Mouse (Mus musculus) ZHBTc4 (cell line): ENCODE data around the gene Rgs2.

Experiments used
- DNase-seq: peaks from one replicate; pipeline ENCODE4 v3.0.0-alpha.2; 2011; ENCODE audit warnings: low read depth, low spot score

Gene Rgs2

GRCm38 (mm10) chr1:143984988-143985625, 18.9 kb downstream of the Rgs2 start:
- no peak for DNase-seq

- no peak for DNase-seq
Observed at GRCm38 (mm10) chr1:143982765-143983312, 21.1 kb downstream of the Rgs2 start.

DNA sequence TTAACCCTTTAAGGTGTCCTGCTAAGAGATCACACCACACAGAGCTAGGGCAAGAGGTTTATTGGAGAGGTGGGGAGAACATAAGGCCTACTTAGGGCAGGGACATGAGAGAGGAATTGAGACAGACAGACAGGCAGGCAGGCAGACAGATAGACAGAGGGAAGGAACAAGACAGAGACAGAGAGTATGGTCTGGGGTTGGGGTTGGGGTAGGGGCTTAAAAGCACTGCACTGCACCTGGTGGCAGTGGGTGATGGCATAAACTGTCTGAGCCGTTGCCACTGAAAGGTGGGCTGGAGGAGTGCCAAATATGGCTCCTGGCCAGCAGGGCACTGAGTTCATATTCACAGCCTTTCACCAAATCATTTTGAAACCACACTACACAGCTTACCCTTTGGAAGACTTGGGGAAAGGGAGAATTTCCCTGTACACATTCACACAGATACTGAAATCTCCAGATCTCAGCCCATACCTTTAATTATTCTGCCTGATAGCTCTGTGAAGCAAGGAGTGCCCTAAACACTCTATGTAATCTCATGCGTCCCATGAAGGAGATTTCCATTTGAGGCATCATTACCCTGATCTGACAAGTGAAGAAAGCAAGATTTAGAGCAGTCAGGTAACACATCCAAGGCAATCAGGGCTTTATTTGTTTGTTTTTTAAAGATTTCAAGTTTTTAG, 21.7 kb downstream of the Rgs2 start:
- DNase-seq: no peak

DNA sequence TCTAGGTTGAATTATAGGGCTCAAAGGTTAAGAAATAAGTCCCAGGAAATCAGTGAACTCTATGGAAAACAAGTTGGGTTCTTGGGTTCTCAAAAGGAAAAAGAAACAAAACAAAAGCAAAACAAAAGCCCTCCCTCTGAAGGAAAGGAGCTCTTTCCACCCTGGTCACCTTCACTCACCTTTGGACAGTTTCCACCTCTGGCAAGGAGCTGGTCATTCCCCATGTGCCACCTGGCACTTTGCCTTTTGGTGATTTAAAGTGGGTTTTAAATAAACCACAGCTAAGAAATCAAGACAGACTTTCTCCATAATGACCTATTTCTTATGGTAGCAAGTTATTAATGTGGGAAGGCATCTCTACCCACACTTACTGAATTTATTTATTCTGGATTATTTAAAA, 23.1 kb downstream of the Rgs2 start:
- DNase-seq: no peak

DNA sequence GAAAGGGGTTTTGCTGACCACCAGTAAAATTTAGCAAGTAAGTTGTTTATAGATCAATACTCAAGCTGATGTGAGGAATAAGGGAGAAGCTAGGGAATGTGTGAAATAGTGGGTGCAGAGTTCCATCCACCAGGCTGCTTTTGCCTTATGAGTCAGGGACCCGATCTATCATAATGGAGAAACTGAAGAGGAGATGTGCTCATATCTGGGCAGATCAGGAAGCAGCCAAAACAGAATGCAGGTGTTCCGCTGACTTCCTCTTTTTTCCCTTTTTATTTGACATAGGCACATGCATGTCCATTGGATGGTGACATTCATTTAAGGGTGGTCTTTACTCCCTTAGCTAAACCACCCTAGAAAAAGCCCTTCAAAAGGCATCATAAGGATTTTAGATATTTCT, 29.3 kb downstream of the Rgs2 start:
- DNase-seq: no peak

- DNase-seq: no peak
Observed at GRCm38 (mm10) chr1:143962301-143962700, 41.7 kb downstream of the Rgs2 start.

- DNase-seq: no peak
Observed at GRCm38 (mm10) chr1:143960340-143960739, 43.6 kb downstream of the Rgs2 start.

- no peak for DNase-seq
Observed at GRCm38 (mm10) chr1:143956090-143956489, 47.9 kb downstream of the Rgs2 start.

GRCm38 (mm10) chr1:143952841-143953240, 51.1 kb downstream of the Rgs2 start:
- DNase-seq: no peak
